Mouse (Mus musculus) ES-E14 (cell line): ENCODE measurements around the gene Vrk3.
A peak's percentile ranks its signal among the peaks of the same experiment; 100 is the strongest.

Source experiments
- CHD2 ChIP-seq: IDR thresholded peaks from 2 replicates; pipeline ENCODE4 v1.6.1; 2014; ENCODE audit warnings: mild to moderate bottlenecking, low read depth, low read length, inconsistent platforms
- HCFC1 ChIP-seq: IDR thresholded peaks from 2 replicates; pipeline ENCODE4 v1.6.1; 2012; ENCODE audit warnings: low read length, inconsistent platforms, borderline replicate concordance; ENCODE audit not compliant: insufficient read depth
- ZC3H11A ChIP-seq: IDR thresholded peaks from 2 replicates; pipeline ENCODE4 v1.6.1; 2012; ENCODE audit warnings: low read depth, mild to moderate bottlenecking, inconsistent platforms, low read length, borderline replicate concordance
- ZNF384 ChIP-seq: IDR thresholded peaks from 2 replicates; pipeline ENCODE4 v1.6.1; 2012; ENCODE audit warnings: low read depth, low read length, inconsistent platforms

GRCm38 (mm10) chr7:44748101-44749044 lies at the start of gene Vrk3:
- TF ChIP-seq CHD2: no peak
- no peak for TF ChIP-seq ZNF384
- no peak for TF ChIP-seq ZC3H11A
- peak; percentile 93 for TF ChIP-seq HCFC1
